Mouse (Mus musculus): ENCODE results near the gene Hnmt. TPM values are rescaled to one million over a fixed set of nuclear protein-coding genes. Genes with fewer than 3 reads are reported as not detected.

Gene Hnmt
- polyA plus RNA-seq, 1 experiment from 2014 or later = 1.3 TPM

Other genes with a start within 250 kb of the Hnmt start
- gene Tbpl2, start 47.2 kb upstream of the Hnmt start, polyA plus RNA-seq (2015; fragmentation: Nextera tagmentation; extraction: Ambion mirVana) = not detected in 2 replicates
- not detected in 2 replicates for gene Il1f8, start 103.8 kb upstream of the Hnmt start, polyA plus RNA-seq (2015; fragmentation: Nextera tagmentation; extraction: Ambion mirVana)
- not detected in 2 replicates for gene Il1f9, start 137.1 kb upstream of the Hnmt start, polyA plus RNA-seq (2015; fragmentation: Nextera tagmentation; extraction: Ambion mirVana)
- gene Il1f6, start 166.0 kb upstream of the Hnmt start, polyA plus RNA-seq (2015; fragmentation: Nextera tagmentation; extraction: Ambion mirVana) = not detected in 2 replicates
- gene Il1f5, start 227.6 kb upstream of the Hnmt start, polyA plus RNA-seq (2015; fragmentation: Nextera tagmentation; extraction: Ambion mirVana) = not detected in 2 replicates
- not detected in 2 replicates for gene Il1f10, start 241.8 kb upstream of the Hnmt start, polyA plus RNA-seq (2015; fragmentation: Nextera tagmentation; extraction: Ambion mirVana)

All from intestine, embryonic 16.5 days (tissue).